Mouse (Mus musculus) gonadal fat pad, adult 2 months (tissue): ENCODE measurements at regions not wholly inside any gene's neighbourhood (a gene's known extent, or its start where the extent isn't known, plus 50 kb on each side); places are given as distances from the start of the nearest gene placed in this dataset.

Source experiments
- DNase-seq: peaks from one replicate; pipeline ENCODE4 v3.0.0-alpha.2; 2012; ENCODE audit warnings: low read depth

- DNase-seq = peak; percentile 57
Observed at GRCm38 (mm10) chr17:47064592-47065306, 54.4 kb upstream of the Ubr2 start.

- no peak for DNase-seq
Observed at GRCm38 (mm10) chr17:47064006-47064405, 53.6 kb upstream of the Ubr2 start.

- no peak for DNase-seq
Observed at GRCm38 (mm10) chr17:47061031-47061620, 50.8 kb upstream of the Ubr2 start.
